Mouse (Mus musculus): Measurements from ENCODE around the gene Plppr1. TPM values are rescaled to one million over a fixed set of nuclear protein-coding genes. Genes with fewer than 3 reads are reported as not detected.
"Not testable (repeated sequence)": the region's sequence is repeated elsewhere in the genome, so short reads cannot be mapped to it uniquely, and the experiment has no call there.

The Plppr1 gene
- polyA plus RNA-seq, 1 experiment from 2014 or later = 0.13 TPM

DNA sequence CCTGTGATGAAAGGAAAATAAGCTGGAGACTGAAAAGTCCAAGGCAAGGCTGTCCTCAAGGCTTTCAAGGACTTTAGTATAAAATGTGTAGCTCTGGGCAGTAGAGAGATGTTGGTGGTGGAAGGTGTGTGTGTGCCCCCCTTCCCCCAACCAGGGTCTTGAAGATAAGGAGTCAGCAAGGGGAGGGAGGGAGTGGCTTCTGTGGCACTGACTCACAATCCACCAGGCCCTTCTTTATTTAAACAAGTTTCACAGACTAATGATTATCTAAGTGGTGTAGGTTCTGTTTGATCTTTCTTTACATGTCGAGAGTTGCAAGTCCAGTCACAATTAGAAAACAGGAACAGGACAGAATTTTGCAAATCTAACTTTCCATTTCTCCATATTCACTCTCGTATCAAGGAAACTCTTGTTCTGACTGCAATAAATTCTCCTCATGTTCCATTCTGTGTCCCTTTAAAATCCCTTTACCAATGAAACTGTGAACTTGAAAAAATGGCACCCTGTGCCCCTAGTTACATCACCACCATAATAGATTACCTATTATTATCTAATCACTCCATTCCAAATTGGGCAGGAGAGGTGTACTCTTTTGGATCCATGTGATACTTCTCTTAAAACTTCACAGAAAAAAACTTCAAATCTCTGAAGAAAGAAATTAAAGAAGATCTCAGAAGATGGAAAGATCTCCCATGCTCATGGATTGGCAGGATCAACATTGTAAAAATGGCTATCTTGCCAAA, 324.7 kb downstream of the Plppr1 start:
- not testable (repeated sequence) for DNase-seq (ENCODE audit: low spot score)

DNA sequence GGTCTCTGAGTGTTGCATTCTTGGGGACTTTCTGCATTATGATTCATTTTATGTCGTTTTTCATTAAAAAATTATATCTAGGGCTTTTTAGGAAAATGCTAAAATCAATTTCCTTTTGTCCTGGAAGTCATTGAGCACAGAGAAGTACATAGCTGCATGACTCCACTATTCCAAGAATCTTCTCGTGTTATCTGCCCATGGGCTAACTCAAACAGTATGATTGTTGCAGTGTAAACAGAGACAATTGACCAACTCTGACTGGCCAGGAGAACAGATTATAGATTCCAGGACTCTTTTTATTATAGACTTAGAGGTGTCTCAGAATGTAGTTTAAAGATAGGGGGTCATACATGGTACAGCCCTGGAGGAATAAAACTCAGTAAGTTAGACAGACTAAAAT, 327.8 kb downstream of the Plppr1 start:
- DNase-seq (ENCODE audit: low spot score) = no peak

Data from thymus, postnatal 0 days (tissue).